Mouse (Mus musculus) stomach, postnatal 0 days (tissue): ENCODE data around the gene Aurkaip1. TPM values are rescaled to one million over a fixed set of nuclear protein-coding genes. Genes with fewer than 3 reads are reported as not detected.

ENCODE experiments used
- ATAC-seq: fragments of 200-750 bp; cut with Nextera tagmentation; 2 replicates; pipeline ENCODE4 v1.8.0; 2017; ENCODE audit not compliant: low FRiP score, low TSS enrichment
- DNase-seq: peaks from one replicate; pipeline ENCODE4 v3.0.0-alpha.2; 2016; ENCODE audit warnings: low spot score
- H3K27ac ChIP-seq: fragments of 300-500 bp; sonication (generic); replicated peaks from 2 replicates; pipeline ENCODE4 v1.5.1; 2014; ENCODE audit warnings: mild to moderate bottlenecking, control low read depth
- H3K27me3 ChIP-seq: fragments of 300-500 bp; sonication (generic); 2 replicates; pipeline ENCODE4 v1.6.1; 2014; ENCODE audit warnings: low read length; ENCODE audit not compliant: control insufficient read depth, insufficient read depth
- H3K36me3 ChIP-seq: fragments of 300-500 bp; sonication (generic); 2 replicates; pipeline ENCODE4 v1.6.1; 2014; ENCODE audit warnings: low read length, mixed read lengths; ENCODE audit not compliant: control insufficient read depth, insufficient read depth
- H3K4me1 ChIP-seq: fragments of 300-500 bp; sonication (generic); replicated peaks from 2 replicates; pipeline ENCODE4 v1.6.1; 2014; ENCODE audit warnings: antibody characterized with exemption; ENCODE audit not compliant: control insufficient read depth, insufficient read depth
- H3K4me2 ChIP-seq: fragments of 300-500 bp; sonication (generic); replicated peaks from 2 replicates; pipeline ENCODE4 v1.6.1; 2014; ENCODE audit warnings: low read depth, mild to moderate bottlenecking, control low read depth, moderate library complexity
- H3K4me3 ChIP-seq: fragments of 300-500 bp; sonication (generic); 2 replicates; pipeline ENCODE4 v1.5.1; 2014; ENCODE audit warnings: low read depth, low read length, control low read depth
- H3K9ac ChIP-seq: fragments of 300-500 bp; sonication (generic); 2 replicates; pipeline ENCODE4 v1.6.1; 2014; ENCODE audit warnings: mild to moderate bottlenecking, low read length, control low read depth, mixed read lengths
- H3K9me3 ChIP-seq: fragments of 300-500 bp; sonication (generic); 2 replicates; pipeline ENCODE4 v1.6.1; 2016; ENCODE audit warnings: low read length; ENCODE audit not compliant: control insufficient read depth
- CTCF ChIP-seq: IDR thresholded peaks from 2 replicates; pipeline ENCODE4 v1.5.1; 2016; ENCODE audit warnings: antibody characterized with exemption, low read depth, mild to moderate bottlenecking, moderate library complexity
- EP300 ChIP-seq: optimal IDR thresholded peaks from 2 replicates; pipeline ENCODE3; 2016; ENCODE audit warnings: antibody characterized with exemption
- WGBS: fragments of 180-500 bp; shearing (Covaris S2); extraction: QIAGEN DNeasy Blood & Tissue Kit; methylation state at CpG from one replicate; pipeline ENCODE4 v1.1.7; 2014; 5-methylcytosine and 5-hydroxymethylcytosine counted together
- polyA plus RNA-seq: library from polyadenylated mRNA; unstranded; fragments of >200 nt; fragmentation: Nextera tagmentation; extraction: Ambion mirVana; gene quantifications from 2 replicates; pipeline ENCODE4 v1.2.1, GENCODE M21; 2015

Gene Aurkaip1
- polyA plus RNA-seq, 1 experiment from 2014 or later, result 133 TPM

DNA sequence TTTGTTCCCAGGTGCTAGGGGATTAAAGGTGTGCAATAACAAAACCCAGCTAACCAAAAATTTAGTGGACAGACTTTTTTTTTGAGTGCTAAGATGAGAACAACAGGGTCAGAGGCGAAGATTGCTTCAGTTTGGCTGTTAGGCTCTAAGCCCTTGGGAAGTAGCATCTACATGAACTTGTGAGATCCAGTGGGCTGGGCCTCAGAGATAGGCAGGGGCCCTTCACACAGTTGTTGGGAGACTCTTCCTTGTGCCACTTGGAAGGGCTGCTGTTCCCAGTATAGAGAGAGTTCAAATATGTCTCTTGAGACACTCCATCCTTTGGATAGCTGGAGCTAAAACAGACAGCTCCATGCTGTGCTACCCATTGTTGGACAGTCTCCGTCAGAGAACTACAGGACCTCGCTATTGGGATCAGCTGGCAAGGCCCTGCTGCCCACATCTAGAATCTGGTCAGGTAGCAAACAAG is 41.0 kb upstream of the Aurkaip1 start, which contains the start of gene Ankrd65:
Ankrd65 (plus strand) TSS at position 419 of the 469 bp plus-strand sequence.
- Histone ChIP-seq H3K36me3 (no peaks in the 10 kb centered on the region), H3K27ac (peak within 1 kb of the TSS; percentile 65), H3K4me3 (no peak within 1 kb of the TSS), H3K4me1 (no peaks in the 10 kb centered on the region), H3K9me3 (no peaks in the 10 kb centered on the region), H3K9ac (no peak within 1 kb of the TSS; the same call in 1 of the 2 replicates), H3K4me2 (no peak within 1 kb of the TSS), H3K27me3 (no peaks in the 10 kb centered on the region)
- no peak for TF ChIP-seq EP300
- no peak for TF ChIP-seq CTCF
- ATAC-seq, result no peak
- no peak for DNase-seq
- 68% methylated on average over 3 of the region's 3 CpGs for WGBS

DNA sequence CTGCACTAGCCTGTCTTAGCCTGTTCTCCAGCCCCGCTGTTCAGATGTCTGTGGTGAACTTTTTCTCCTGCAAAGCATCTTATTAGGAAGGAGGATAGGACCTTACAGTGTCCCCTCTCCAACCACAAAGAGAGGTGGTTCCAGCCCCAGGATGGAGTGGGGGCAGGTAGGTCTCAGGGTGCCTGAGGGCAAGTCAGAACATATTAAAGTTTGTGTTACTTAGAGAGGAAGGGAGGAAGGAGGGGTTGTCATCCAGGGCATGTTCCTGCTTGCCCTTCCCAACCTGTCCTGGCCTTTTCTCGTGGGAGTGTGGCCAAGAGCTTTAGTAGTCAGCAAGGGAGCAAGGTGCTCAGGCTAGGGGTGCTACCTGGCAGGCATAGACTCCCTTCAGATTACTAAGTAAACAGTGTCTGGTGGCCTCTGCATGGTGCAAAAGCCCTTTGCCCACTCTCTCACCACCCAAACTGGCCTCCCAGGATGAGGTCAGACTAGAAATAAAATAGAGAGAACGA is 40.4 kb upstream of the Aurkaip1 start:
- H3K27ac ChIP-seq, result peak overlapping the region; percentile 65; the same call in 1 of the 2 replicates

DNA sequence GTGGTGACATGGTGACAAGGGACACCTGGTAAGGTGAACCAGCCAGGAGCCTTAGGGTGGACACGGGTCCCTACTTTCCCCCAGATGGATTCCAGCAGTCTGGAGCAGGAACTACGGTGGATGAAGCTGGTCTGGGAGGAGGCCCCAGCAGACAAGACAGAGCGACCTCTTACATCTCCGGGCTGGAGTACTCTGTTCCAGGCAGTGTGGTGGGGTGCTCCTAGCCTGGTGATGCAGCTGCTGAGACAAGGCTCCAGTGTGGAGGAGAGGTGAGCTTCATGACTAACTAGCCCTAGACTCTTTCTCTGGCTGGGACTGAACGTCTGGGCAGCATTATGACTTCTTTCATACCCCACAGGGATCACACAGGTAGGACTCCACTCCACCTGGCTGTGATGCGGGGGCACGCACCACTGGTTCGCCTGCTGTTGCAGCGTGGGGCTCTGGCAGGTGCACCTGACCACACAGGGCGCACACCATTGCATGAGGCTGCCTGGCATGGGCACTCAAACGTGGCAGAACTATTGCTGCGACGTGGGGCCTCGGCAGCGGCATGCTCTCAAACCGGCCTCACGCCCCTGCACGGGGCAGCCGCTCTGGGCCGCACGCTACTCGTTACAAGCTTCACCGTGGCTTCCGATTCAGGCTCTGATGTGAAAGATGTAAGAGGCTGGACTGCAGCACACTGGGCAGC is 39.7 kb upstream of the Aurkaip1 start:
- ATAC-seq (0 out of 2 replicates have a peak, but pooled peaks have one; percentile 25), DNase-seq (peak; percentile 13)
- Histone ChIP-seq H3K4me1 (no peaks in the 10 kb centered on the region), H3K4me2 (no peak overlapping the region), H3K9me3 (no peaks in the 10 kb centered on the region), H3K27me3 (no peaks in the 10 kb centered on the region), H3K4me3 (no peak overlapping the region), H3K9ac (no peak overlapping the region; the same call in 1 of the 2 replicates), H3K36me3 (no peaks in the 10 kb centered on the region), H3K27ac (peak overlapping the region; percentile 9; the same call in 1 of the 2 replicates)
- 73% methylated on average over 24 of the region's 24 CpGs for WGBS
- no peak for TF ChIP-seq EP300
- TF ChIP-seq CTCF, result no peak

More for the DNA sequence above, 40.4 kb upstream of the Aurkaip1 start:
- H3K9ac ChIP-seq, result no peak overlapping the region
- H3K9me3 ChIP-seq, result no peaks in the 10 kb centered on the region
- H3K4me2 ChIP-seq, result no peak overlapping the region
- WGBS, result 48% methylated on average over 3 of the region's 3 CpGs
- no peaks in the 10 kb centered on the region for H3K36me3 ChIP-seq
- H3K4me1 ChIP-seq, result no peaks in the 10 kb centered on the region
- no peak overlapping the region for H3K4me3 ChIP-seq
- H3K27me3 ChIP-seq, result no peaks in the 10 kb centered on the region
- DNase-seq (peak; percentile 15), ATAC-seq (peak; percentile 69)
- TF ChIP-seq CTCF (no peak), EP300 (no peak)

- no peaks in the 10 kb centered on the region for H3K36me3 ChIP-seq
- no peak overlapping the region for H3K4me3 ChIP-seq
- DNase-seq, result no peak
- H3K9ac ChIP-seq, result no peak overlapping the region
- no peaks in the 10 kb centered on the region for H3K4me1 ChIP-seq
- WGBS, result 59% methylated on average over 2 of the region's 2 CpGs
- ATAC-seq, result no peak
- no peaks in the 10 kb centered on the region for H3K27me3 ChIP-seq
- no peaks in the 10 kb centered on the region for H3K9me3 ChIP-seq
- no peak for TF ChIP-seq EP300
- no peak for TF ChIP-seq CTCF
- no peak overlapping the region for H3K27ac ChIP-seq
- no peak overlapping the region for H3K4me2 ChIP-seq
Measured at GRCm38 (mm10) chr4:155793730-155794129, 37.3 kb upstream of the Aurkaip1 start.

DNA sequence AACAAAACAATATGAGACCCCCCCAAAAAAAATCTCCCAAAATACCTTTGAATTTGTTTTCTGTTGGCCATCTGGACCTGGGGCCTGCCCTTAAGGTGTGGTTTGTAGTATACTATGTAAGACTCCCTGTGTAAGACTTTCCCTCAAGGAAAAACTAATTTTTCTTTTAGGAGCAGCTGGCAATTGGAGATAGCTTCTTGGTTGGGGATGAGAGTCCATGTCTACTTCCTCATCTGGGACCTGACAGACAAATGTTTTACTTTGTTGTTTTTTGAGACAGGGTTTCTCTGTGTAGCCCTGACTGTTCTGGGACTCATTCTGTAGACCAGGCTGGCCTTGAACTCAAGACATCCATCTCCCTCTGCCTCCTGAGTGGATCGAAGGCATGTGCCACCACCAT is 29.0 kb upstream of the Aurkaip1 start:
- no peaks in the 10 kb centered on the region; the same call in 1 of the 2 replicates for H3K36me3 ChIP-seq
- DNase-seq, result no peak
- H3K27me3 ChIP-seq, result no peaks in the 10 kb centered on the region
- ATAC-seq, result no peak
- no peak overlapping the region for H3K4me3 ChIP-seq
- H3K4me1 ChIP-seq, result 0 out of 2 replicates have a peak, but pooled peaks cover 3% of the 10 kb centered on the region
- no peak overlapping the region for H3K4me2 ChIP-seq
- no peaks in the 10 kb centered on the region for H3K9me3 ChIP-seq
- no peak overlapping the region for H3K27ac ChIP-seq
- TF ChIP-seq EP300, result no peak
- TF ChIP-seq CTCF, result no peak
- H3K9ac ChIP-seq, result no peak overlapping the region
- WGBS, result 94% methylated on average over 1 of the region's 1 CpGs
